Mouse (Mus musculus) ovary, postnatal 36 days (tissue): ENCODE measurements around the gene Olfr374.

Experiments
- DNase-seq: peaks from one replicate; pipeline ENCODE4 v3.0.0; 2022; ENCODE audit warnings: low spot score, mixed read lengths

Gene Olfr374

DNA sequence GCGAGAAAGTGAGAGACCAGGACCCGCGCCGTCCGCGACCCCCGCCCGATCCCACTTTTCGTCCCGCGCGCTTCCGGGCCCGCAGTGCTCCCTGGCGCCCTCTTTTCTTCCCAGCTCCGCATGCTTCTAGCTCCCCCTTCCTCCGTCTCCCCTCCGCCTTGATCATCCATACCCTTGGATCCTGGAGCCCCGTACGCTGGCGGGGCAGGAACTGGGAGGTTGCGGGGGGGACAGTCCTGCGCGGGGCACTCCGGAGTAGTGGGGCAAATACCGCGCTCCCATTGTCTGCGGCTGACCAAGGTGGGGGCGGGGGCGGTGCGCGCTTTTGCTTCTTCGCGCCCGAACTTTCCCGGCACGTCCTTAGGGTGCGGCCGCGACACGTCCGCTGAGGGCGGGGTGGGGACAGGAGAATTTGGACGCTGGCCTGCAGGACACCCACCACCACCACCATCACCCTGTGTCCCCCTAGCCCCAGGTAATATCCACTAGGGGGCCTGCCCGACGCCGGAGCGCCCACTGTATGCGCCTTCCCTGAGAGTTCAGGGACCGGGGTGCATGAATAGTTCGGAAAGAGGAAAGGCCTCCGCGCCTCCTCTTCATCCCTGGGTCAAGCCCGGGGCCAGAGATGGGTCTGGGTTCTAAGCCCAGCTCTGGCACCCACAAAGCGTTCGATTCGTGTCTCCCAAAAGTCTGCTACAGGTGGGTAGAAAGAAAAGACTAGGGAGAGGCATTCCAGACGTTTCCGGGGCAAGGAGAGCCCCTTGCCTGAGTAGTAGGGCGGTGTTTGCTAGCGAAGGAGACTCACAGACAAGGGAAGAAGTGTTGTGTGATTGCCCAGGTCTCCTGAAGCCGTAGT is 28.8 kb downstream of the Olfr374 start:
- DNase-seq = peak; percentile 57

DNA sequence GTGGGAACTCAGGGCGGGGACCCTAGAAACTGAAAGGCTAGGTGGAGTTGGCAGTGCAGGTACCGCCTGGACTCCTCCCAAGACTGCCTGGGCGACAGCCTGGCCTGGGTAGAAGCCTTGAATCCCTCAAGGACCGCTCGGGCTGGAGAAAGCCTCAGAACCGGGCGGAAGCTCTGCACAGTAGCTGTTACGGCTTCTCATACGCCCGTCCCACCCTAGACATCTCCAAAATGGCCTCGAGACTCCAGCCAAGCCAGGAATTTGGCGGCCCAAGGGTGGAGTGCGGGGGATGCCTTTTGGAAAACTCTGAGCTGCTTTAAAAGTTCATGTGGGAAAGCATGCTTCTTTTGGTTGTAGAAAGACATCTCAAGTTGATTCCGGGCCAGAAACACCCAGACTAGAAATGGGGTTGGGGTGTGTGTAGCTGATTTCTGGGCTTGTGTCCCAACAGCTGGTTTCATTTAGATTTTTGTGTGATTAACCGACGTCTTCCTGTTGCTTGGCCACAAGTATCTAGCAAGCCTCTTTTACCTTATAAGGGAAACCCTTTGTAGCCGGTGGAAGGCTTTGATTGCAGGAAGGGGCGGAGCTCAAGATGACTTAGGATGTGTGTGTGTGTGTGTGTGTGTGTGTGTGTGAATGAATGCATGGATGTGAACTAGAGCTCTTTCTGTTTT is 29.6 kb downstream of the Olfr374 start:
- DNase-seq = peak; percentile 64

- DNase-seq = no peak
Observed at GRCm38 (mm10) chr8:72137431-72137830, 30.6 kb downstream of the Olfr374 start.

DNA sequence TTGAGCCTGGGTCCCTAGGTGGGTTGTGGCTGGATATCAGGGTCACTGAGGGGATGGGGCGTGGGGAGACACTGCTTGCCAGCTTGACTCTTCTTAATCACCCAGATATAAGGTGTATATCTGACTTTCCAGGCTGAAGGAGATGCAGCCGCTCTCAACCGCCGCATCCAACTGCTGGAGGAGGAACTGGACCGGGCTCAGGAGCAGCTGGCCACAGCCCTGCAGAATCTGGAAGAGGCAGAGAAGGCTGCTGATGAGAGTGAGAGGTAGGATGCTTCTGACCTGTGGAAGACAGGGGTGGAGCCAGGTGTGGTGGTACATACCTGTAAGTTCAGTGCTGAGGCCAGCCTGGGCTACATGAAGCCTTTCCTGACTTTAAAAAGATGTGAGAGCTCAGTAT is 31.6 kb downstream of the Olfr374 start:
- no peak for DNase-seq

DNA sequence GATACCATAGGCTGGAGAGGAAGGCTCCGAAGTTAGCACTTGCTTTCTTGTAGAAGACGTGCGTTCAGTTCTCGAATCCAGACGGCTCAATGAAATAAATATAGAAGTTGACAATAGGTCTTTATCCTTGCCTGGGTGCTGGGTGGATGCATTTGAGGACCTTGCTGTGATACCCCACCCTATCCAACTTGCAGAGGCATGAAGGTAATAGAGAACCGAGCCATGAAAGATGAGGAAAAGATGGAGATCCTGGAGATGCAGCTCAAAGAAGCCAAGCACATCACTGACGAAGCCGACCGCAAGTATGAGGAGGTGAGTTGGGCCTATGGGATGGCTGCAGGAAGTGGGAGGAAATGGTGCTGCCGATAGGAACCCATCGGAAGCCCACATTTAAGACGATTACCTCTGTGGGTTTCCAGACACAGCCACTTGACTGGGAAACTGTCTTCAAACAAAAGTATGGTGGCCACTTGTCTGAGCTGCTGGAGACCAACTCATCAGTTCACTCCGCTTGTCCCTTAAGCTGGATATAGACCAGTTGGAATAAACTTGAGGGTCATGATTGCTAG is 36.5 kb downstream of the Olfr374 start:
- no peak for DNase-seq

DNA sequence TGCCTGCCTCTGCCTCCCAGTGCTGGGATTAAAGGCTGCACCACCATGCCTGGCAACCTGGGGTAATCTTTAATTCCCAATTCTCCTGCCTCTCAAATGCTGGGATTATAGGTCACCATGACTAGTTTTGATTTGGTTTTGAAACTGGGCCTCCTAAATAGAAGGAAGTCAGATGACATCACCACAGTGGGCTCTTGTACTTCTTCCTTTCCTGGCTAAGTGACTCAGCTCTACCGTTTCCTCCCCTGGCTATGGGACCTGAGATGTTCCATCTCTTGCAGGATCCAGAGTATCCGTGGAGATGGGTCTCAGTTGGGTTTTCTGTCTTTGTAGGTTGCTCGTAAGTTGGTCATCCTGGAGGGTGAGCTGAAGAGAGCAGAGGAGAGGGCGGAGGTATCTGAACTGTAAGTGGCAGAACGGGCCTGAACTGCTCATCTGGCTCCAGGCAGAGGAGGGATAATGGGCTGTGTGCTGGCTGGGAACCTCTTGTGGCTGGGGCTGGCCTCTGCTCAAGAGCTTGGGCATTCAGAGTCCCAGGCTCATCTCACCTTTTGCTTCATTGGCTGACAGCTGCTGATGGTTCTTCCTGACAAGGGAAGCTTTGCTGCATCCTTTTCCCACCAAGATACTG is 37.6 kb downstream of the Olfr374 start:
- no peak for DNase-seq

DNA sequence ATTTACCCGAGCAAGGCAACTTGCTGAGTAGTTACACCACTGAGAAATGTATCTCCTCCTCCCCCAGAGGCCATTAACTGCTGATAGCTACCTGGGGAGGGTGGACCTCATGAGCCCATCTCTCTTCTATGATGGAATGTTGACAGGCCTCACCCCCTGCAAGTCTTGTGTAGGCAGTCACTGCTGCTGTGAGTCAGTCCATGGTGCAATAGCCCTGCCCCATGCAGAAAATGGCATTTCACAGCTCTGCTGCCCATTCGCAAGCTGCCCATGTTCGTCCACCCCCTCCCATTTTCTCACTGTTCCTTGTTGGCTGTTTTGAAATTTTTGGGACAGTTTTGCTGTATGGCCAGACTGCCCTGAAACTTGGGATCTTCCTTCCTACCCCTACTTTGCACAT is 38.7 kb downstream of the Olfr374 start:
- no peak for DNase-seq

GRCm38 (mm10) chr8:72146056-72146455 is 39.2 kb downstream of the Olfr374 start:
- no peak for DNase-seq

GRCm38 (mm10) chr8:72146556-72146955 is 39.7 kb downstream of the Olfr374 start:
- no peak for DNase-seq

DNA sequence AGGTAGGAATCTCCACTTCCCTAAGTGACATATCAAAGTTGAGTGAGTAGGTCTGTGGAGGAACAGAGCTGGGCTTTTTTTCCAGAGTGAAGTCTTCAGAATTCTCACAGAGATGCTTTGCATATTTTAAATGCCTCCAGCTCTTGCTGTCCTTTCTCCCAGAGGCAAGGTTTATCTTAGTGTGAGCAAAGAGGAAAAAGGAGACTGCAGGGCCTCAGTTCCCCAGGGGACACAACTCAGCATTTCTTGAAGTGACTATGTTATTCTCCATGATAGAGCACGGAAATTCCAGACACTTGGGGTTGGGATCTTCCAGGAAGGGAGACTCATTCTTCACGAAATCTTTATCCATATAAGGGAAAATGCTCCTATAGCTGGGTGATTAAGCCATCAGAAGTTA is 40.4 kb downstream of the Olfr374 start:
- no peak for DNase-seq

DNA sequence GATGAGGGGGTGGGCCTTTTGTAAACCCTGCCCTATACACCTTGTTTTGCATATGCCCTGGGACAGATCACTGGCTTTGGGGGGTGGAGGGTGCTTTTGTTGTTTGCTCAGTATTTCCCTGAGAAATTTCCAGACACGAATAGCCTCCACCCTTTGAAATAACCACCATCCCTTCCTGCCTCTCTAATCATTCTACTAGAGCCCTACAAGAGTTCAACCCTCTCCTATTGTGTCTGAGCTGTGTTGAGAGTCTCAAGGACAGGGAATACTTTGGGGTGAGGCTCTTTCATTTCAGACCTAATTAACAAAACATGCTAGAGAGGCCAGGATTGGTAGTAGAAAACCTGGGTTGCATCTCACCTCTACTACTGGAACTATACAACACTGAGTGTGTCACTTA is 42.2 kb downstream of the Olfr374 start:
- no peak for DNase-seq

GRCm38 (mm10) chr8:72151418-72152078 is 44.7 kb downstream of the Olfr374 start:
- DNase-seq = no peak

DNA sequence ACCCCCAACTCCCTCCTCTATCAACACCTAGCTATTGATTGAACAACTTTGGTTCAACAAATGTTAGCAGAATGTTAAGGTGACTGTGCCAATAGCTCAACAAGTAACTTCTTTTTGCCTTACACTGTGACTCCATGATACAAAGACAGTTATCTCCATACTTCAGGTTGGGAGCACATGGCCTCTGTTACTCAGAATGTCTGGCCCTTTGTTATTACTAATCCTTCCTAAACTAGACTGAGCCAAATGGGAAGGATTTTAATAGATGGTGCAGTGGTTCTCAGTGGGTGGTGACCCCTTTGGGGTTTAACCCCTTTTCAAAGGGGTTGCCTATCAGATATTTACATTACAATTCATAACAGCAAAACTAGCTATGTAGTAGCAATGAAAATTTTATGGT is 46.5 kb downstream of the Olfr374 start:
- no peak for DNase-seq

DNA sequence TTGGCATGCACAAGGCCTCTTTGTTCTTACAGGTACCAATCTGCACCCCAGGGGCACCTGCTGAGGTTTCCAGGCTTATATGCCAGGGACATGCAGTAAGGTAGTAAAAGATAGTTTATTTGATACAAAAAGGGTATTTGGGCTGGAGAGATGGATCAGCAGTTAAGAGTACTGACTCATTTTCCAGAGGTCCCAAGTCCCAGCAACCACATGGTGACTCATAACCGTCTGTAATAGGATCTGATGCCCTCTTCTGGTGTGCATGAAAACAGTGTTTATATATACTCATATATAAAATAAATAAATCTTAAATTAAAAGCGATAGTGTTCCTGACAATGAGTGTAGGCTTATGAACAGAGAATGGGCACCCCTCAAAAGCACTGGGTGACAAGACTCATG is 51.3 kb downstream of the Olfr374 start:
- DNase-seq = no peak

DNA sequence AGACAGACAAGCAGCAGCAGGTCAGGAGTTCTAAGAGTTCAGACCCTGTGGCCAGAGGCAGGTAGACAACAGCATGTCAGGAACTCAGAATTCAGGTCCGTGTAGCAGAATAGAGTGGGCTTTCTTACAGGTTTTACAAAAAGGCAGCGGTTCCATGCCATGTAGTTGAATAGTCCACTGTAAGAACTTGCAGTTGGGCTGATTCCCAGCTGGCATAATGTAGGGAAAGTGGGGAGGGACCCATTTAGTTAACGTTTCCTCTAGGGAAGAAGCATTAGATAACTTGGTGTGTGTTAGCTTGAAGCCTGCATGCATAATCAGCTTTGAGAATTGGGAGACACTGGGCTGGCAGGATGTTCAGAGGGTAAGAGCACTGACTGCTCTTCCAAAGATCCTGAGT is 51.9 kb downstream of the Olfr374 start:
- no peak for DNase-seq

DNA sequence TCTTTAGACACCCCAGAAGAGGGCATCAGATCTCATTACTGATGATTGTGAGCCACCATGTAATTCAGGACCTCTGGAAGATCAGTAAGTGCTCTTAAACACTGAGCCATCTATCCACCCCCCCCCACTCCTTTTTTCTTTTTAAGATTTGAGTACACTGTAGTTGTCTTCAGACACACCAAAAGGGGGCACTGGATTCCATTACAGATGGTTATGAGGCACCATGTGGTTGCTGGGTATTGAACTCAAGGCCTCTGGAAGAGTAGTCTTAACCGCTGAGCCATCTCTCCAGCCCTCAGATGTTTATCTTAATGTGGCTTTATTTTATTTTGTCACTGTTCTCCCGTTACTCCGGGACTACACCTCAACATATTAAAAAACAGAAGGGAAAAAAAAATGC is 53.2 kb downstream of the Olfr374 start:
- no peak for DNase-seq

GRCm38 (mm10) chr8:72160707-72161697 is 54.2 kb downstream of the Olfr374 start, which contains the start of gene Rab8a:
TSS of gene Rab8a (plus strand) at chr8:72161200.
- DNase-seq = peak; percentile 100

DNA sequence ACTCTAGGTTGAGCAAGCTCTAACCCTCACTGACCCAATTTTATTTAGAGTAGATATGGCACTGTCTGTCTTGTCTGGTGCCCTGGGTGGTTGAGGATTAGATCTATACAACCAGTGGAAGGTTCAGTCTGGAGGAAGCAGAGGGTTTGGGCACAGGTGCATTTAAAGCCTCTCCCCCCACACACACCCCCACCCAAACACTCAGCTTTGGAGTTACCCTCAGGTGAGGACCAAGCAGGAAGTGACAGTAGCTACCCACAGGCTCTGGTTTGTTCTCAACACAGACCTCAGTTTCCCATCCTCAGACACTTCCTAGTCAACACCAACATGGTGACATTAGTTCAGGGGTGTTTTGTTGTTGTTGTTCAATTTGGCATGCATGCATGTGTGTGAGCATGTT is 56.0 kb downstream of the Olfr374 start:
- DNase-seq = no peak
